Mouse (Mus musculus): ENCODE results near the gene Ugt1a8. TPM values are rescaled to one million over a fixed set of nuclear protein-coding genes. Genes with fewer than 3 reads are reported as not detected.

Ugt1a8 gene
- polyA plus RNA-seq, 1 experiment from 2014 or later, result not detected

DNA sequence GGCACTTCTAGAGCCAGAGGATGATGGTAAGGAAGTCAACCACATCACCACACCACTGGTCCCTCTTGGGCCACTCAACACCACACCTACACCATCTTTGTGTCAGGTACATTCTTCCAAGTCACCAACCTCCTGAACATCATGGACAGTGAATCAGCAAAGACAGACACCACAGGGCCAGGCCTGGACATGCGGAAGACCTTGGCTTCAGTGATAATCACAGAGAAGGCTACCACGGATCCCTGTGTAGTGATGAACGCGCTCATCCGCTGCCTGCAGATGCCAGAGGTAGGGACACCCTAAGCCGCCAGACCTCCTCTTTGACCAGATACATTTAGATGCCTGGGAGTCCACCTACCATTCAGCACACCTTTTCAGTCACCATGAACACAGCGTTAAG is 140.5 kb downstream of the Ugt1a8 start:
- Histone ChIP-seq H3K27me3 (ENCODE audit: control insufficient read depth, insufficient read depth, low read length) (no peaks in the 10 kb centered on the region), H3K9ac (ENCODE audit: low read depth, low read length) (no peak overlapping the region), H3K4me3 (ENCODE audit: low read length) (no peak overlapping the region), H3K9me3 (ENCODE audit: control insufficient read depth, low read length) (peaks cover 77% of the 10 kb centered on the region), H3K36me3 (ENCODE audit: control insufficient read depth, insufficient read depth, low read length) (no peaks in the 10 kb centered on the region), H3K27ac (ENCODE audit: low read depth, low read length) (no peak overlapping the region), H3K4me2 (replicated peaks; ENCODE audit: low read depth, low read length) (no peak overlapping the region), H3K4me1 (ENCODE audit: control insufficient read depth, insufficient read depth, low read length) (no peaks in the 10 kb centered on the region)
- ATAC-seq (ENCODE audit: low FRiP score, low TSS enrichment), result no peak
- 73% methylated on average over 7 of the region's 7 CpGs for WGBS

DNA sequence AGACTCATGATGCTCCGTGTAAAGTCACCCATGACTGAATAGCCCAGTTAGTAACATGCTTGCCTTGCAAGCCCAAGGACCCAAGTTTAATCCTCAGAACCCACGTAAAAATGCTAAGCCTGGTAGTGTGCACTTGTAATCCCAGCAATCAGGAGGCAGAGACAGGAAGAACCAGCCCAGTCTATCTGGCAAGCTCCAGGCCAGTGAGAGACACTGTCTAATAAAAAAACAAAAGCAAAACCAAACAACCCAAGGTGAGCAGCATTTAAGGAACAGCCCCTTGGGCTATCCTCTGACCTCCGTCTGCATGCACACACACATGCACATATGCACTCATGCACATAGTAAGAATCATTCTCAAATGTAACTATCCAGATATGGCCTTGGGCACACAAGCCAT is 142.0 kb downstream of the Ugt1a8 start:
- Histone ChIP-seq H3K4me1 (ENCODE audit: control insufficient read depth, insufficient read depth, low read length) (no peaks in the 10 kb centered on the region), H3K27ac (ENCODE audit: low read depth, low read length) (no peak overlapping the region), H3K9me3 (ENCODE audit: control insufficient read depth, low read length) (peaks cover 90% of the 10 kb centered on the region), H3K9ac (ENCODE audit: low read depth, low read length) (no peak overlapping the region), H3K4me3 (ENCODE audit: low read length) (no peak overlapping the region), H3K27me3 (ENCODE audit: control insufficient read depth, insufficient read depth, low read length) (no peaks in the 10 kb centered on the region), H3K36me3 (ENCODE audit: control insufficient read depth, insufficient read depth, low read length) (no peaks in the 10 kb centered on the region), H3K4me2 (replicated peaks; ENCODE audit: low read depth, low read length) (no peak overlapping the region)
- WGBS, result 82% methylated on average over 3 of the region's 3 CpGs
- no peak for ATAC-seq (ENCODE audit: low FRiP score, low TSS enrichment)

DNA sequence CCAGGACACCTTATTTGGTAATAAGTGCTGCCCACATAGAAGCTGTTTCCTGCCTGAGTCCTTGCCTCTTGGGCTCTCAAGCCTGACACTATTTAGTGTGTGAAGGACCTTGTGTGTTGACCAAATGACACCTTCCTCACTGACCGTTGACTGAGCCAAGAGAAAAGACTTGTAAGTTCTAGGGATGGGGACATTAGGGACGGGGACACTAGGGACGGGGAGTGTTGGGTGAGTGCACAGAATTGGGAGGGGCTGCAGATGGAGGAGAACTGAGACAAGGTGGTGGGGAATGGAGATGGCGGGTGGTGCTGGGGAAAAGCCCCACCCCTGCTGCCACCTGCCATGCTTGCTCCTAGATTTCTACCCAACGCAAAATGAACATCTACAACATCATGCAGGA is 142.4 kb downstream of the Ugt1a8 start:
- 88% methylated on average over 5 of the region's 5 CpGs for WGBS
- Histone ChIP-seq H3K27ac (ENCODE audit: low read depth, low read length) (no peak overlapping the region), H3K4me3 (ENCODE audit: low read length) (no peak overlapping the region), H3K9me3 (ENCODE audit: control insufficient read depth, low read length) (peaks cover 94% of the 10 kb centered on the region), H3K27me3 (ENCODE audit: control insufficient read depth, insufficient read depth, low read length) (no peaks in the 10 kb centered on the region), H3K9ac (ENCODE audit: low read depth, low read length) (no peak overlapping the region), H3K4me1 (ENCODE audit: control insufficient read depth, insufficient read depth, low read length) (no peaks in the 10 kb centered on the region), H3K4me2 (replicated peaks; ENCODE audit: low read depth, low read length) (no peak overlapping the region), H3K36me3 (ENCODE audit: control insufficient read depth, insufficient read depth, low read length) (no peaks in the 10 kb centered on the region)
- ATAC-seq (ENCODE audit: low FRiP score, low TSS enrichment), result no peak

DNA sequence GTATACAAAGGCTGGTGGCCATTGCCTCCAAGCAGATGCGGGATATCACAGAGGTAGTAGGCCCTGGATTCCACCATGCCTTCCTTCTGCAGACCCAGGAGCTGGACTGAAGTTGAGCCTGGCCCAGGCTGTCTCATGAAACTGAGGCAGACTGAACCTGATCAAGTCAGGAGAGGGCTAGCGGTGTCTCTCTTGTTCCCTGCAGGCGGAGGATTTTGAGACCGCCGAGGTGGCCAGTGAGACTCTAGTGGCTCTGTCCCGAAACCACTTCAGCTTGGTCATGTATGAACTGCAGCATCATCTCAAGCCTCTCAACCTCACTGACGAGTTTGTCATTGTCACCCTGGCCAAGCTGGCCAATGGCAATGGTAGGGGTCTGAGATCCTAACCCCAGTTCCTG is 142.8 kb downstream of the Ugt1a8 start:
- peaks cover 97% of the 10 kb centered on the region for H3K9me3 ChIP-seq (ENCODE audit: control insufficient read depth, low read length)
- WGBS, result 70% methylated on average over 7 of the region's 7 CpGs
- H3K27me3 ChIP-seq (ENCODE audit: control insufficient read depth, insufficient read depth, low read length), result no peaks in the 10 kb centered on the region

DNA sequence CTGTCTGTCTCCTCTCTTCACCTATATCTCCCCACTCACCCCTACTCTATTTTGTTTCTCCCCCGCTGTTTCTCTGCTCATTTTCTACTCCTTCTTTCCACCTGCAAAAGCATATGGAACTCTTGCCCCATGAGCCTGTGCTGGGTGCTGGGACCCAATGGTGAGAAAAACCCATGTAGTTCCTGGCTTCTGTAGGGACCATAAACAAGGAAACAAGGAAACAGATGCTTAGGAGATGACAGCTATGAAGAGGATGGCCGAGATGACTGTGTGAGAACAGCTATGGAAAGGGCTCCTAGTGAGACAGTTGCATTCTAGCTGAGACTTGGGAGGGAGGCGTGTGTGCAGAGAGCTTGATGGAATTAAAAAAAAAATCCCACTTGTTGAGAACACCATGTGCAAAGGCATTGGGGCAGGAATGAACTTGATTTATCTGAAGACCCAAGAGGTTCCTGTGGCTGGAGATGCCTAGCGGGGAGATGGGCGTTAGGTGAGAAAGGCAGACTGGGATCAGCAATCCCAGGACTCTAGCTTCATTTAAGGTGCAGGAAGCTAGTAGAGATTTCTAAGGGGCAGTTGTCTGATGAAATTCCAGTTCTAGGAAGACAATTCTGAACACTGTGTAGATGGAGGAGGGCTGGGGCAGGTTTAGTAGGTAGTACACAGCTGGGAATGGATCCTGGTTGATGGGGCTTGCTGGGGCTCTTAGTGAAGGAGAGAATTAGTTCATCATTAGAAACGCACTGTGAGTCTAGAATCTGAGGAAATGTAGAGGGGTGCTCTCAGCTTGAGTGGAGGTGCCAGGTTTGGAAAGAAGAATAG is 143.6 kb downstream of the Ugt1a8 start:
- ATAC-seq (ENCODE audit: low FRiP score, low TSS enrichment), result no peak
- Histone ChIP-seq H3K27me3 (ENCODE audit: control insufficient read depth, insufficient read depth, low read length) (no peaks in the 10 kb centered on the region), H3K4me3 (ENCODE audit: low read length) (no peak overlapping the region), H3K9ac (ENCODE audit: low read depth, low read length) (no peak overlapping the region), H3K36me3 (ENCODE audit: control insufficient read depth, insufficient read depth, low read length) (no peaks in the 10 kb centered on the region), H3K4me1 (ENCODE audit: control insufficient read depth, insufficient read depth, low read length) (no peaks in the 10 kb centered on the region), H3K27ac (ENCODE audit: low read depth, low read length) (no peak overlapping the region), H3K4me2 (replicated peaks; ENCODE audit: low read depth, low read length) (no peak overlapping the region), H3K9me3 (ENCODE audit: control insufficient read depth, low read length) (peaks cover 97% of the 10 kb centered on the region)
- 76% methylated on average over 6 of the region's 6 CpGs for WGBS

More for the DNA sequence above, 142.8 kb downstream of the Ugt1a8 start:
- H3K4me2 ChIP-seq (replicated peaks; ENCODE audit: low read depth, low read length), result no peak overlapping the region
- no peak for ATAC-seq (ENCODE audit: low FRiP score, low TSS enrichment)
- H3K36me3 ChIP-seq (ENCODE audit: control insufficient read depth, insufficient read depth, low read length), result no peaks in the 10 kb centered on the region
- H3K9ac ChIP-seq (ENCODE audit: low read depth, low read length), result no peak overlapping the region
- H3K27ac ChIP-seq (ENCODE audit: low read depth, low read length), result no peak overlapping the region
- no peaks in the 10 kb centered on the region for H3K4me1 ChIP-seq (ENCODE audit: control insufficient read depth, insufficient read depth, low read length)
- H3K4me3 ChIP-seq (ENCODE audit: low read length), result no peak overlapping the region

DNA sequence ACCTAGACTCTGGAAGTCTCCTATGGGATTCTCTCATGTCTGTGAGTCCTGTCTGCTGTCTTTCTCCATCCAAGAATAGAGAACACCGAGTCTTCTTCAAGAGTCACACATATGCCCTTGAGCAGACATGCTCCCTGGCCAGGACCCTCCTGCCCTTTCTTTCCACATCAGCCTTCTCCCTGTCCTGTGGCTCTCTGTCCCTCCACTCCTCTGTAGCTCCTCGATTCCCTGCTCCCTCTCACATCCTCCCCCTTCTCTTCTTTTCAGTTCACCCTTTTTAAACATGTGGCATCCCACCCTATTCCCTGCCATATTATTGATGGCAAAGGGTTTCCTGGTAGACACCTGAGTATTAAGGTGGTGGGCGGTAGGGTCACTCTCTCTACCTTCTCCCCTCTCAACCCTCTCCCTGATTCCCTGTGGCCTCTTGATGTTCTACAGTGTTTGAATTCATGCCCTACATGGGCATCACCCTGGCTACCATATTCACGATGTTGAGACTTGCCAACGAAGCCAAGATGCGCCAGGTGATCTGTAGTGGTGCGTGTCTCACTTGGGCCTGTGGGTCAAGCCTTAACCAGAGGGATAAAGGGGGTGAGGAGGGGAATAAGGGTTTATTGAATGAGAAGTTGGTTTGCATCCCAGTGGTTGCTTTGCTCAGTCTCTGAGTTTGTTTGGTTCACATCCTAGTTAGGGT is 144.3 kb downstream of the Ugt1a8 start:
- Histone ChIP-seq H3K27me3 (ENCODE audit: control insufficient read depth, insufficient read depth, low read length) (no peaks in the 10 kb centered on the region), H3K27ac (ENCODE audit: low read depth, low read length) (no peak overlapping the region), H3K4me3 (ENCODE audit: low read length) (no peak overlapping the region), H3K4me1 (ENCODE audit: control insufficient read depth, insufficient read depth, low read length) (no peaks in the 10 kb centered on the region), H3K36me3 (ENCODE audit: control insufficient read depth, insufficient read depth, low read length) (no peaks in the 10 kb centered on the region), H3K9ac (ENCODE audit: low read depth, low read length) (no peak overlapping the region), H3K4me2 (replicated peaks; ENCODE audit: low read depth, low read length) (no peak overlapping the region), H3K9me3 (ENCODE audit: control insufficient read depth, low read length) (peaks cover 95% of the 10 kb centered on the region)
- ATAC-seq (ENCODE audit: low FRiP score, low TSS enrichment), result no peak
- 67% methylated on average over 7 of the region's 7 CpGs for WGBS

DNA sequence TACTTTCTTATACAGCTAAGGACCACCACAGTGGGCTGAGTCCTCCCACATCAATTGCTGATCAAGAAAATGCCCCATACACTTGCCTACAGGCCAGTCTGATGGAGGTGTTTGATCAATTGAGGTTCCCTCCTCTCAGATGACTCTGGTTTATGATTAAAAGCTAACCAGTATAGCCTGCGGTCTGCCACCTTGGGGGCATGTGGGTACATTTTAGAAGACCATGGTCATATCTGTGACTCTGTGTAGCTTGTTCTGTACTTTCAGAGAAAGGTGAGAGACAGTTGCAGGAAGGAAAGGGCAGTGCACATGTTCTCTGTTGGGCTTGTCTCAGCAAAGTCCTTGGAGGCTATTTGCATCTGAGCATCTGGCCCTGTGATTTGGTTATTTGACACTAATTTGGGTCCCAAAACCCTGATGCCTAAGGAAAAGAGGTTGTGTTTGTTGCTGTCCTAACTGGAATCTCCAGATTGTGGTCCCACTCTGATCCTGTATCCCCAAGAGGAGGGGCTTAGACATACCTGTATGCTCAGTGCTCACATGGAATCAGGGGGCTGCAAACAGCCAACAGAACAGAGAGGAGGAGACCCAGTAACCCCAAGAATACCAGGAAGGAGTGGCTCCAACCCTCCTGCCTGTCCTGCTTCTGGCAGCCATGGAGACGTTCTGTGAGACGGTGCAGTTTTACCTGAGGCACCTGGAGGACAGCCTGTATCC is 145.2 kb downstream of the Ugt1a8 start:
- H3K9me3 ChIP-seq (ENCODE audit: control insufficient read depth, low read length), result peaks cover 95% of the 10 kb centered on the region
- H3K27me3 ChIP-seq (ENCODE audit: control insufficient read depth, insufficient read depth, low read length), result no peaks in the 10 kb centered on the region
- no peaks in the 10 kb centered on the region for H3K4me1 ChIP-seq (ENCODE audit: control insufficient read depth, insufficient read depth, low read length)
- no peak overlapping the region for H3K4me2 ChIP-seq (replicated peaks; ENCODE audit: low read depth, low read length)
- no peaks in the 10 kb centered on the region for H3K36me3 ChIP-seq (ENCODE audit: control insufficient read depth, insufficient read depth, low read length)
- H3K9ac ChIP-seq (ENCODE audit: low read depth, low read length), result no peak overlapping the region
- no peak overlapping the region for H3K27ac ChIP-seq (ENCODE audit: low read depth, low read length)
- H3K4me3 ChIP-seq (ENCODE audit: low read length), result no peak overlapping the region
- WGBS, result 57% methylated on average over 3 of the region's 3 CpGs
- no peak for ATAC-seq (ENCODE audit: low FRiP score, low TSS enrichment)

DNA sequence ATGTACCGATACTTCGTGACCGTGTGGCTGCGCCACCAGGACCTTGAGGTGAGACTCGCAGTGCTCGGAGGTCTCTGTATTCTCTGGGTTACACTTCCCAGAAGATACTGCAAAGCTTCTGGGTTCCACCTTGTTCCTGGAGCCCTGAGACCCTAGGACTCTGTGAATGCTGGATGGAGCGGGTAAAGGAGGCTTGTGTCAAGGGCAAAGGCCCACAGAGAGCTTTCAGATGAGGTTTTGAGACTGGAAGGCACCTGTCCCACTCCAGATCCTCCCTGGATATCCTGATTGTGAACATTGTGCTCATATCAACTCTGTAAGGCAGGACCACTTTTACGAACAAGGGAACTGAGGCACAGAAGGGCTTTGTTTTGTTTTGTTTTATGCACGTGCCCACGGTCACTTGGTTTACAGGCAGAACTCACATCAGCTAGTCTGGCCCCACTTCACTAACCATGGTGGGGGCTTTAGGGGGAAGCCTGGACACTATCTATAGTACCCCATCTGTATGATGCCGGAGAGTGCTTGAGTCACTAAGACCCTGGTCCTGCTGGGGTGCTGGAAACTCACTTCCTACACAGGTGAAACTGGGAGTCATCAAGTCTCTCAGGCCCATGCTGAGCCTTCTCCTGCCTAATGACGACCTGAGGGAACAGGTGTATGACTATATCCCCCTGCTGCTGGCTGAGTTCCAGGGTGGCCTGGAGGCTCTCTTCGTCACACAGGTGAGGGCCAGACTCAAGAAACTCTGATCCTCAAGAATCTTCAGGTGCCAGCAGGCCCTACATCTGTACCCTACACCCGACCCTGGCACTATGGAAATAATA is 146.0 kb downstream of the Ugt1a8 start:
- no peak overlapping the region for H3K27ac ChIP-seq (ENCODE audit: low read depth, low read length)
- no peaks in the 10 kb centered on the region for H3K27me3 ChIP-seq (ENCODE audit: control insufficient read depth, insufficient read depth, low read length)
- H3K4me3 ChIP-seq (ENCODE audit: low read length), result no peak overlapping the region
- no peak for ATAC-seq (ENCODE audit: low FRiP score, low TSS enrichment)
- no peak overlapping the region for H3K4me2 ChIP-seq (replicated peaks; ENCODE audit: low read depth, low read length)
- peaks cover 95% of the 10 kb centered on the region for H3K9me3 ChIP-seq (ENCODE audit: control insufficient read depth, low read length)
- H3K4me1 ChIP-seq (ENCODE audit: control insufficient read depth, insufficient read depth, low read length), result no peaks in the 10 kb centered on the region
- H3K9ac ChIP-seq (ENCODE audit: low read depth, low read length), result no peak overlapping the region
- no peaks in the 10 kb centered on the region for H3K36me3 ChIP-seq (ENCODE audit: control insufficient read depth, insufficient read depth, low read length)
- WGBS, result 72% methylated on average over 14 of the region's 14 CpGs
